Mouse (Mus musculus) liver, adult 2 months (tissue): ENCODE measurements at regions not wholly inside any gene's neighbourhood (a gene's known extent, or its start where the extent isn't known, plus 50 kb on each side); places are given as distances from the start of the nearest gene placed in this dataset.

Source experiments
- CTCF ChIP-seq: fragments of 200-500 bp; IDR thresholded peaks from 2 replicates; pipeline ENCODE4 v1.5.1; 2011; ENCODE audit warnings: low read depth, low read length, control low read depth
- POLR2A ChIP-seq: fragments of 200-500 bp; IDR thresholded peaks from 2 replicates; pipeline ENCODE4 v1.6.1; 2011; ENCODE audit warnings: low read length, control low read depth; ENCODE audit not compliant: insufficient read depth; ENCODE audit errors: extremely low read depth

DNA sequence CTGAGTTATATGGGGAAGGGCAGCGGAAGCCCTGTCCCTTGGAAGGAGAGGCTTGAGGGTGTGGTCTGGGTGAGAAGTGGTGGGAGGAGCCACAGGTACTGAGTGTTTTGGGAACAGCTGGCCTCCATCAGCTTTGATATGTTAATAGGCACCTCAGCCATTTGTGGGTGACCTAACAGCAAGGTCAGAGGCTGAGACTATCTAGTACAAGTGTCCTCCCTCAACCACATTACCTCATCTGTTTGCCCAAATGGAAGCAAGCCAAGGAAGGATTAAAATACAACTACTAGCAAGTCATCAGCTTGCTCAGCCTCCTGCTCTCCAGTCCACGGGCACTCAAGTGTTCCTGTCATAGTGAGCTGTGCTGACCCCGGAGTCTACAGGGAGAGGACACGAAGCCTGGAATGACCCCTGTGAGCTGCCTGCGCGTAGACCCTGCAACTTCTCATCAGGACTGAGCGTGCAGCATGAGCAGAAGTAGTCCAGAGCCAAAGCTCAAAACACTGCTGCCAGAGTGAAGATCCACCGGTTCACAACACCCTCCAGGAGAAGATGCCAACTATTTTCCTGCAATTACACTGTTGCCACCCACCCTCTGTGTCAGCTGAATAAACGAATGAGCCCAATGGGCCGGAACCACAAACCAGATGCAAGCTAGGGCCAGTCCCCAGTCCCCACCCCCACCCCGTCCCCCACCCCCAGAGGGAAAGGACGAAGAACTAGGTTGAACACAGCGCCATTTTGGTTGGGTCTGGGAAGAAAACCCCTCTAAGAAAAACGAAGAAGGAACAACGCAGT, 239.6 kb downstream of the Qk start:
- no peak for TF ChIP-seq CTCF
- no peak for TF ChIP-seq POLR2A
